Mouse (Mus musculus): Measurements from ENCODE around the gene Dnm2. TPM values are rescaled to one million over a fixed set of nuclear protein-coding genes. Genes with fewer than 3 reads are reported as not detected.

Dnm2 gene
- total and polyA plus RNA-seq, 2 experiments: 28.9 to 74.4 TPM

DNA sequence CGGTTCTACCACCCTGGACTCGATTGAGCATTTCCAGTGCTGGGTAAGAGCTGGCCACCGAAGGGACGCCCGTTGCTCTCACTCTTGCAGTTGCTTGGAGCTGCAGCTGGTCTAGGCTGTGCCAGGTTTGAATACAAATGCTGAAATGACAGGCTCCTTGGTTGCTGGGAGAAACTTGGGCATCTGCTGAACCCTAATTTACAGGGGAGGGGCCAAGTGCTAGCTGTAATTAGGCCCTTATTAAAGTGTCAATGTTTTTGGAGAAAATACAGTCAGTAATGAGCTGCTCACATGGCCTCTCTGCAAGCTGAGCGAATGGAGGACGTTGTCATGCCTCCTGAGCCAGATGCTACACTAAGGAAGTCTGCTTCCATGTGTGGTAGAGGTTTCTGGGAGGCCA is 6.0 kb downstream of the Dnm2 start:
- H3K79me2 ChIP-seq (ENCODE audit: control insufficient read depth, insufficient read depth, low read length): peaks cover 75% of the 10 kb centered on the region
- H3K4me1 ChIP-seq (ENCODE audit: control insufficient read depth, insufficient read depth, low read length): peaks cover 43% of the 10 kb centered on the region
- H3K4me3 ChIP-seq (ENCODE audit: insufficient read depth, low read depth, low read length): no peak overlapping the region
- H3K9ac ChIP-seq (ENCODE audit: low read depth, low read length): no peak overlapping the region
- 88% methylated on average over 7 of the region's 7 CpGs for WGBS
- H3K27me3 ChIP-seq (ENCODE audit: control insufficient read depth, insufficient read depth, low read length): no peaks in the 10 kb centered on the region
- H3K36me3 ChIP-seq (ENCODE audit: control insufficient read depth, insufficient read depth, low read length): no peaks in the 10 kb centered on the region
- H3K27ac ChIP-seq (replicated peaks; ENCODE audit: insufficient read depth, low read depth, low read length): no peak overlapping the region
- TF ChIP-seq CTCF (IDR thresholded peaks at IDR 0.05; ENCODE audit: low read depth, low read length): no peak
- TF ChIP-seq POLR2A (IDR thresholded peaks at IDR 0.05; ENCODE audit: extremely low read depth, insufficient read depth, low read length): no peak
- DNase-seq (ENCODE audit: extremely low read depth, low read depth, low spot score): no peak

GRCm38 (mm10) chr9:21432066-21432465 is 7.4 kb downstream of the Dnm2 start:
- Histone ChIP-seq H3K27ac (replicated peaks; ENCODE audit: insufficient read depth, low read depth, low read length) (no peak overlapping the region), H3K27me3 (ENCODE audit: control insufficient read depth, insufficient read depth, low read length) (no peaks in the 10 kb centered on the region), H3K4me1 (ENCODE audit: control insufficient read depth, insufficient read depth, low read length) (peaks cover 44% of the 10 kb centered on the region), H3K79me2 (ENCODE audit: control insufficient read depth, insufficient read depth, low read length) (peaks cover 74% of the 10 kb centered on the region), H3K4me3 (ENCODE audit: insufficient read depth, low read depth, low read length) (no peak overlapping the region), H3K36me3 (ENCODE audit: control insufficient read depth, insufficient read depth, low read length) (no peaks in the 10 kb centered on the region), H3K9ac (ENCODE audit: low read depth, low read length) (no peak overlapping the region)
- DNase-seq (ENCODE audit: extremely low read depth, low read depth, low spot score): peak; percentile 56
- WGBS: 62% methylated on average over 7 of the region's 7 CpGs
- no peak for TF ChIP-seq POLR2A (IDR thresholded peaks at IDR 0.05; ENCODE audit: extremely low read depth, insufficient read depth, low read length)
- TF ChIP-seq CTCF (IDR thresholded peaks at IDR 0.05; ENCODE audit: low read depth, low read length): no peak

GRCm38 (mm10) chr9:21433766-21434165 is 9.1 kb downstream of the Dnm2 start:
- WGBS: 89% methylated on average over 8 of the region's 8 CpGs
- Histone ChIP-seq H3K27ac (replicated peaks; ENCODE audit: insufficient read depth, low read depth, low read length) (no peak overlapping the region), H3K9ac (ENCODE audit: low read depth, low read length) (no peak overlapping the region), H3K79me2 (ENCODE audit: control insufficient read depth, insufficient read depth, low read length) (peaks cover 75% of the 10 kb centered on the region), H3K36me3 (ENCODE audit: control insufficient read depth, insufficient read depth, low read length) (no peaks in the 10 kb centered on the region), H3K27me3 (ENCODE audit: control insufficient read depth, insufficient read depth, low read length) (no peaks in the 10 kb centered on the region), H3K4me1 (ENCODE audit: control insufficient read depth, insufficient read depth, low read length) (peaks cover 43% of the 10 kb centered on the region), H3K4me3 (ENCODE audit: insufficient read depth, low read depth, low read length) (no peak overlapping the region)
- TF ChIP-seq POLR2A (IDR thresholded peaks at IDR 0.05; ENCODE audit: extremely low read depth, insufficient read depth, low read length): no peak
- no peak for TF ChIP-seq CTCF (IDR thresholded peaks at IDR 0.05; ENCODE audit: low read depth, low read length)
- no peak for DNase-seq (ENCODE audit: extremely low read depth, low read depth, low spot score)

DNA sequence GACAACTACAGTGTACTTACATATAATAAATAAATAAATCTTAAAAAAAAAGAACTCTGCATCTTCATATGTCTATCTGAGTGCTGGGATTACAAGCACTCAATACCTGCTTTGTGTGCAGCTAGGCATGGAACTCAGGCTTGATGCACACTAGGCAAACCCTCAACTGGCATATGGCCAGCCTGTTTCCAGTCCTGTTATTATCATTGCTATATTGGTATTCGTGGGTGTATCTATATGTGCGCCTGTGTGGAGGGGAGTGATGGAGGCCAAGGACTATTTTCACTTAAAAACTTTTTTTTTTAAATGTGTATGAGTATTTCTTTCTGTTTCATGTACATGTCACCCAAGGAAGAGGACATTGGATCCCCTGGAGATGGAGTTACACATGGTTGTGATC is 9.7 kb downstream of the Dnm2 start:
- Histone ChIP-seq H3K36me3 (ENCODE audit: control insufficient read depth, insufficient read depth, low read length) (no peaks in the 10 kb centered on the region), H3K9ac (ENCODE audit: low read depth, low read length) (no peak overlapping the region), H3K4me3 (ENCODE audit: insufficient read depth, low read depth, low read length) (no peak overlapping the region), H3K27ac (replicated peaks; ENCODE audit: insufficient read depth, low read depth, low read length) (no peak overlapping the region), H3K4me1 (ENCODE audit: control insufficient read depth, insufficient read depth, low read length) (peaks cover 41% of the 10 kb centered on the region), H3K27me3 (ENCODE audit: control insufficient read depth, insufficient read depth, low read length) (no peaks in the 10 kb centered on the region), H3K79me2 (ENCODE audit: control insufficient read depth, insufficient read depth, low read length) (peaks cover 75% of the 10 kb centered on the region)
- TF ChIP-seq POLR2A (IDR thresholded peaks at IDR 0.05; ENCODE audit: extremely low read depth, insufficient read depth, low read length) (no peak), CTCF (IDR thresholded peaks at IDR 0.05; ENCODE audit: low read depth, low read length) (no peak)
- 88% methylated on average over 2 of the region's 2 CpGs for WGBS
- DNase-seq (ENCODE audit: extremely low read depth, low read depth, low spot score): no peak

DNA sequence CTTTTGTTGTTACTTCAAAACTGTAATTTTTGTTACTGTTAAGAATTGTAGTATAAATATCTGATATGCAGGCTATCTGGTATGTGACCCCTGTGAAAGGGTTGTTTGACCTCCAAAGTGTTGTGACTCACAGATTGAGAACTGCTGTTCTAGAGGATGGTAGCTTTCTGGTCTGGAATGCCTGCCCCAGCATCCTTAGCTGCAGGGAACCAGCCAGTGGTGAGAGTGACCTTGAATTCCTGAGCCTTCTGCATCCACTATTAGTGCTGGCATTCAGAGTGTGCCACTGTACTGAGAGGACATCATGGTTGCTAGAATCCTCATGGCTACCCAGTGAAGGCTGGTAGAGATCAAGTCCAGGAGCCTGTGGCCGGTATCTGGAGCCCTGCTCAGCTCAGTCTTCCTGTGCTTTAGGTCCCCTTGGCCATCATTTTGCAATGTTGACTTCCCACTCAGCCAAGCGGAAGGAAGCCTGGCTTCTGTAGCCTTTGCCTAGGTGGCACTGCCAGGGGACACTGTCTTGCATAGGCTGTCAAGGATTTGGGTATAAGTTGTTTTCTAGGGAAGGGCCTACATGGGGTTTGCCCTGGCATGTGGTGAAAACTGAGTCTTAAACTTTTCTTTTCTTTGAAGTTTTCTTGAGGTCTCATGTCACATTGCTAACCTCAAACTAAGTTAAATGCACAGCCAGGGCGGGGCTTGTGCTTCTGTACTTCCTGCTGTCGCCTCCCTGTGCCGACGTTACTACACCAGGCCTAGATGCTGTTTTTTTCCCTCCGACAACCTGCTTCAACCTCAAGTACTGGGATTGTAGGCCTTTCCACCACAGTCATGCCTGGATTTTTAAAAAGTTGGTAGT is 11.3 kb downstream of the Dnm2 start:
- H3K9ac ChIP-seq (ENCODE audit: low read depth, low read length): no peak overlapping the region
- WGBS: 58% methylated on average over 7 of the region's 7 CpGs
- no peak overlapping the region for H3K4me3 ChIP-seq (ENCODE audit: insufficient read depth, low read depth, low read length)
- no peaks in the 10 kb centered on the region for H3K36me3 ChIP-seq (ENCODE audit: control insufficient read depth, insufficient read depth, low read length)
- peak; percentile 29 for DNase-seq (ENCODE audit: extremely low read depth, low read depth, low spot score)
- H3K27ac ChIP-seq (replicated peaks; ENCODE audit: insufficient read depth, low read depth, low read length): no peak overlapping the region
- H3K27me3 ChIP-seq (ENCODE audit: control insufficient read depth, insufficient read depth, low read length): no peaks in the 10 kb centered on the region
- peaks cover 27% of the 10 kb centered on the region for H3K4me1 ChIP-seq (ENCODE audit: control insufficient read depth, insufficient read depth, low read length)
- peaks cover 66% of the 10 kb centered on the region for H3K79me2 ChIP-seq (ENCODE audit: control insufficient read depth, insufficient read depth, low read length)
- no peak for TF ChIP-seq POLR2A (IDR thresholded peaks at IDR 0.05; ENCODE audit: extremely low read depth, insufficient read depth, low read length)
- no peak for TF ChIP-seq CTCF (IDR thresholded peaks at IDR 0.05; ENCODE audit: low read depth, low read length)

DNA sequence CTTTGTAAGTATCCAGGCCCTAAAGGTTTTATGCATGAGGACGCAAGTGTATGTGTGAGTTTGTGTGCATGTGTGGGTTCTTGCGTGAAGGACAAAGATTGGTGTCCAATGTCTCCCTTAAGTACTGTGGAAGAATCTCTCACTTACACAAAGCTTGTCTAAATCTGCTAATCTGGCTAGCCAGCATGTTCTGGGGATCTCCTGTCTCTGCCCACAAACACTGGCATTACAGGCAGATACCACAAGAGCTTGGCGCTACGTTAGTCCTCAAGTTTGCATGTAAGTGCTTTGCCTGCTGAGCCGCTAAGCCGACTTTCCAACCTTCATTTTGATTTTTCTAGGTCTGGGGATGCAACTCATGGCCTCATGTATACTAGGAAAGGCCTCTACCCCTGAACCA is 12.9 kb downstream of the Dnm2 start:
- WGBS: 95% methylated on average over 6 of the region's 6 CpGs
- Histone ChIP-seq H3K9ac (ENCODE audit: low read depth, low read length) (no peak overlapping the region), H3K27ac (replicated peaks; ENCODE audit: insufficient read depth, low read depth, low read length) (no peak overlapping the region), H3K36me3 (ENCODE audit: control insufficient read depth, insufficient read depth, low read length) (no peaks in the 10 kb centered on the region), H3K4me3 (ENCODE audit: insufficient read depth, low read depth, low read length) (no peak overlapping the region), H3K4me1 (ENCODE audit: control insufficient read depth, insufficient read depth, low read length) (peaks cover 19% of the 10 kb centered on the region), H3K27me3 (ENCODE audit: control insufficient read depth, insufficient read depth, low read length) (no peaks in the 10 kb centered on the region), H3K79me2 (ENCODE audit: control insufficient read depth, insufficient read depth, low read length) (peaks cover 64% of the 10 kb centered on the region)
- TF ChIP-seq CTCF (IDR thresholded peaks at IDR 0.05; ENCODE audit: low read depth, low read length) (no peak), POLR2A (IDR thresholded peaks at IDR 0.05; ENCODE audit: extremely low read depth, insufficient read depth, low read length) (no peak)
- DNase-seq (ENCODE audit: extremely low read depth, low read depth, low spot score): no peak

All from liver, adult 2 months (tissue).